Mouse (Mus musculus) embryonic facial prominence, embryonic 13.5 days (tissue): Measurements from ENCODE around the gene Cct2. TPM values are rescaled to one million over a fixed set of nuclear protein-coding genes. Genes with fewer than 3 reads are reported as not detected.

Source experiments
- ATAC-seq: fragments of 200-750 bp; cut with Nextera tagmentation; 2 replicates; pipeline ENCODE4 v1.8.0; 2017; ENCODE audit warnings: low read depth; ENCODE audit not compliant: insufficient number of reproducible peaks, insufficient read depth, low FRiP score, low TSS enrichment
- H3K27ac ChIP-seq: fragments of 300-500 bp; sonication (generic); 2 replicates; pipeline ENCODE4 v1.5.1; 2015; ENCODE audit warnings: moderate library complexity, mild to moderate bottlenecking, inconsistent platforms
- H3K27me3 ChIP-seq: fragments of 300-500 bp; sonication (generic); 2 replicates; pipeline ENCODE4 v1.6.1; 2015; ENCODE audit warnings: mild to moderate bottlenecking, inconsistent platforms
- H3K36me3 ChIP-seq: fragments of 300-500 bp; sonication (generic); 2 replicates; pipeline ENCODE4 v1.6.1; 2015; ENCODE audit warnings: mild to moderate bottlenecking, inconsistent platforms
- H3K4me1 ChIP-seq: fragments of 300-500 bp; sonication (generic); 2 replicates; pipeline ENCODE4 v1.6.1; 2015; ENCODE audit warnings: inconsistent platforms
- H3K4me2 ChIP-seq: fragments of 300-500 bp; sonication (generic); 2 replicates; pipeline ENCODE4 v1.6.1; 2015; ENCODE audit warnings: moderate library complexity, mild to moderate bottlenecking, inconsistent platforms
- H3K4me3 ChIP-seq: fragments of 300-500 bp; sonication (generic); 2 replicates; pipeline ENCODE4 v1.5.1; 2015; ENCODE audit warnings: mild to moderate bottlenecking, inconsistent platforms
- H3K9ac ChIP-seq: fragments of 300-500 bp; sonication (generic); 2 replicates; pipeline ENCODE4 v1.6.1; 2015; ENCODE audit warnings: mild to moderate bottlenecking, inconsistent platforms
- H3K9me3 ChIP-seq: fragments of 300-500 bp; sonication (generic); 2 replicates; pipeline ENCODE4 v1.6.1; 2016; ENCODE audit warnings: inconsistent platforms
- WGBS: fragments of 180-500 bp; shearing (Covaris S2); methylation state at CpG from one replicate; pipeline ENCODE4 v1.1.7; 2015; ENCODE audit warnings: mixed read lengths; 5-methylcytosine and 5-hydroxymethylcytosine counted together
- polyA plus RNA-seq: library from polyadenylated mRNA; unstranded; fragments of >200 nt; fragmentation: Nextera tagmentation; extraction: Ambion mirVana; gene quantifications from 2 replicates; pipeline ENCODE4 v1.2.1, GENCODE M21; 2015

Cct2 gene
- polyA plus RNA-seq, 1 experiment from 2014 or later = 258 TPM

DNA sequence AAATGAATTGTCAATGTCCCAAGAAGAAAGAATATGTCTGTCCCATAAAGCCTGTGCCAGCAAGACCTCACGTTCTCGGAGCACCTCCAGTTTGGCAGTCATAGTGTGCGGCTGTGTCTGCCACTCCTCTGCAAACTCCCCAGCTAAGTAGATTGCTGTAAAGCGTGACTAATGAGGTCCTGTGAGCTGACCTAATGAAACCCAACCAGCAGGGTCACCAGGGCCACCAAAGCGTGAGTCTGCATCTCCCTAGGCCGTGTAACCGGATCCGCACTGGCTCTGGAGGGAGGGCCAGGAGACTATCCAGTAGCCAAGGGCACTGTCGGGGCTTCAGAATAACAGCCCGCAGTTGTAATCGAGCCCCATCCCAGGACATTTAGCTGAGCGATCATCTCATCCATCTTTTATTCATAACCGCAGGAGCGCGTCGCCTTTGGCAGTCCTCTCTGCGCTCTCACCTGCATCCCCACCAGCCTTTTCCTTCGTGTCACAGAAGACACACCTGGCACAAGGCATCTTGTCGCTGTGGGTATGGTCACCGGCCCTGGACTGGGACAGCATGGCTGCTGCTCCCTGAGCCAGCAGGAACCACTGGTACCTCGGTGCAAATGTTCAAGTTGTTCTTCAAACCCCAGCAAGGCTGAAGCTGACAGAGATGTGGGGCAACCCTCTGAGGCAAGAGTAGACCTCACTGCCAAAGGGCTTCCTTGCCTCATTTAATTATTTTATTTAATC, 42.4 kb downstream of the Cct2 start:
- H3K36me3 ChIP-seq = no peaks in the 10 kb centered on the region
- peaks cover 32% of the 10 kb centered on the region for H3K27me3 ChIP-seq
- H3K4me2 ChIP-seq = peak overlapping the region; percentile 35
- WGBS = 7% methylated on average over 21 of the region's 21 CpGs
- no peak overlapping the region for H3K4me3 ChIP-seq
- ATAC-seq = no peak
- no peak overlapping the region for H3K9ac ChIP-seq
- H3K27ac ChIP-seq = no peak overlapping the region
- no peaks in the 10 kb centered on the region for H3K9me3 ChIP-seq
- H3K4me1 ChIP-seq = peaks cover 25% of the 10 kb centered on the region

DNA sequence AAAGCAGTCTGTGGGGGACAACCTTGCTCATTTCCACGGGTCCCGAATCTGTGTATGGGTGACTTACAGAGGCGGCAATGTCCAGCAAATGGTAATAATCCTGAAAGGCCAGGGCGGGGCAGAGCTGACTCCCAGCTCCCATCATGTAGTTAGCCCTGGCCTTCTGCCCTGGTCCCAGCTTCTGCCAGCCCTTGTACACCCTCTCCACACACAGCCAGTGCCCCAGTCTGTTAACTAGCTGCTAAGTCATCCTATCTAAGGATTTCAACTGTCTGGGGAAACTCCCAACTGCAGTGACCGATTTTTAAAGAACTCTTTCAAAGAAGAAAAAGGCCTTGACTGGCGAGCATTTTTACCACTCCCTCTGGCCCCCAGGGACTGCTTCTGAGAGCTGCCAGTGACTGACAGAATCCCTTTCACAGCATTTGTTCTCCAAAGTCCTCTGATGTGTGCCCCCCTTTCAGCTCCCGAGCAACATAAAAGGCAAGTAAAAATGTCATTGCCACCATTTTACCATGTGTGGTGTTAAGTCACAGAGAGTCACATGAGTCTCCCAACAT, 45.3 kb downstream of the Cct2 start:
- ATAC-seq = no peak
- H3K4me2 ChIP-seq = no peak overlapping the region
- no peak overlapping the region for H3K9ac ChIP-seq
- no peak overlapping the region for H3K4me3 ChIP-seq
- no peaks in the 10 kb centered on the region for H3K36me3 ChIP-seq
- no peak overlapping the region for H3K27ac ChIP-seq
- 55% methylated on average over 7 of the region's 7 CpGs for WGBS
- H3K27me3 ChIP-seq = peaks cover 20% of the 10 kb centered on the region
- peaks cover 22% of the 10 kb centered on the region for H3K4me1 ChIP-seq
- H3K9me3 ChIP-seq = no peaks in the 10 kb centered on the region

DNA sequence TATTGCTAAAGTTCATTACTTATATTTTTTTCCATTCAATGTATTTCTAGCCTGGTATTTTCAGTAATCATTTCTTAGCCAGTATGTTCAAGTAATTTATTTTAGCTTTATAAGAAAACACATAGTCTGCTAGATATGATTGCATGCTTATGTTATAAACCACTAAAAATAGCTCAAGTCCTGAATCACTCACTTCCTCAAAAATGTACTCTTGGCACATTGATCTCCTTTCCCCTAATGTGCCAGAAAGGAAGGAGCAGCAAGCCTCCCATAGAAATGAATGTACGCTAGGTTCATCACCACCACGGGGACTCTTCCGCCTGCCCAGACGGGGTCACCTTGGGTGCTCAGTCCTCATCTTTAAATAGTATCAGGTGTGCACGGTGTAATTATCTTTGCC, 49.0 kb downstream of the Cct2 start:
- no peak overlapping the region for H3K27ac ChIP-seq
- WGBS = 87% methylated on average over 5 of the region's 5 CpGs
- H3K9me3 ChIP-seq = no peaks in the 10 kb centered on the region
- H3K4me2 ChIP-seq = no peak overlapping the region
- peaks cover 10% of the 10 kb centered on the region; the same call in 1 of the 2 replicates for H3K4me1 ChIP-seq
- H3K4me3 ChIP-seq = no peak overlapping the region
- H3K27me3 ChIP-seq = no peaks in the 10 kb centered on the region
- H3K9ac ChIP-seq = no peak overlapping the region
- no peaks in the 10 kb centered on the region for H3K36me3 ChIP-seq
- ATAC-seq = no peak

DNA sequence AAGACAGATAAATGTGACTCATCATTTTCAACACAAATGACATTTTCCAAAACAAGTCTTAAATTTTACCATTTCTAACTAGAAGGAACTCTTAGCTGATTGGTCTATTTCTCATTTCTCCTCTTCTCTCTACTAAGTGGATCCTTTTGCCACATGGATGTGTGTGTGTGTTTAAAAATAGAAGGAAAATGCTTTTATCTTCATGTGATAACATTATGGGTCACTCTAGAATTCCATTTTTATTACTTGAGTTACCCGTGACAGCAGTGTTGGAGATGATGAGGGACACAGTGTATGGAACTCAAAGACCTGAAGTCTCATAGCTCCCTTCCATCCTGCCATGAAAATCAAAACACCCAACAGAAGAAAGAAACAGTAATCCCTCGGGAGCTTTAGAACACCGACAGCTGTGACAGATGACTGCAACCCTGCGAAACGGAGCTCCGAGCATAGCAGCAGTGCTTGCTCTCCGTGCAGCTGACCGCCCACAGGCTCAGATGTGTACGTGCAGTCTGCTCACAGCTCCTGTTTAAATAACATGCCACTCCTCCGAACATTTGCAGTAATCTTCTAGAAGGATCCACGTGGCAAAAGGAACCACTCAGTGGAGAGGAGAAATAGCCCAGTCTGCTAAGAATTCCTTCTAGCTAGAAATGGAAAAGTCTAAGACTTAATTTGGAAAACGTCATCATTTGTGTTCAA, 49.8 kb downstream of the Cct2 start:
- ATAC-seq = no peak
- H3K4me3 ChIP-seq = no peak overlapping the region
- H3K36me3 ChIP-seq = no peaks in the 10 kb centered on the region
- H3K27ac ChIP-seq = no peak overlapping the region
- H3K27me3 ChIP-seq = no peaks in the 10 kb centered on the region
- H3K9ac ChIP-seq = no peak overlapping the region
- peak overlapping the region; percentile 26; the same call in 1 of the 2 replicates for H3K4me2 ChIP-seq
- H3K4me1 ChIP-seq = peaks cover 10% of the 10 kb centered on the region; the same call in 1 of the 2 replicates
- no peaks in the 10 kb centered on the region for H3K9me3 ChIP-seq
- WGBS = 27% methylated on average over 12 of the region's 12 CpGs

DNA sequence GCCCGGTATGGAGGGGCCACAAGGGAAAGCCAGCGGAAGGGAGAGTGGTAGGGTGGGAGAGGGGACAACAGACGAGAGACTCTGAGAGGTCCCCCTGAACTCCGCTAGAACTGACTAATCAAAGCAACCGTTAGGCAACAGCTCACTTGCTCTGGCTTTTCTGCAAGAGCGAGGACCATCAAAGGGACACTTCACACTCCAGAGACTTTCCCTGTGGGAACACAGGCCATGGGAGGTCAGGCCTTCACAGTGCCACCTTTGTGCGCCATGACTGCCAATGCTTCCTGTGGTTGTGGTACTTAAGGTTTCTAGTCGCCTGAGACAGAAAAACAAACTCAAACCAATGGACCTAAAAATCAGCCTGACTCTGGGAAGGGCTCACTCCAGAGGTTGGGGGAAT, 52.6 kb downstream of the Cct2 start:
- Histone ChIP-seq H3K36me3 (no peaks in the 10 kb centered on the region), H3K27me3 (no peaks in the 10 kb centered on the region), H3K9ac (no peak overlapping the region), H3K27ac (no peak overlapping the region), H3K4me3 (no peak overlapping the region), H3K4me1 (peaks cover 7% of the 10 kb centered on the region), H3K4me2 (no peak overlapping the region), H3K9me3 (no peaks in the 10 kb centered on the region)
- 50% methylated on average over 8 of the region's 8 CpGs for WGBS
- no peak for ATAC-seq

DNA sequence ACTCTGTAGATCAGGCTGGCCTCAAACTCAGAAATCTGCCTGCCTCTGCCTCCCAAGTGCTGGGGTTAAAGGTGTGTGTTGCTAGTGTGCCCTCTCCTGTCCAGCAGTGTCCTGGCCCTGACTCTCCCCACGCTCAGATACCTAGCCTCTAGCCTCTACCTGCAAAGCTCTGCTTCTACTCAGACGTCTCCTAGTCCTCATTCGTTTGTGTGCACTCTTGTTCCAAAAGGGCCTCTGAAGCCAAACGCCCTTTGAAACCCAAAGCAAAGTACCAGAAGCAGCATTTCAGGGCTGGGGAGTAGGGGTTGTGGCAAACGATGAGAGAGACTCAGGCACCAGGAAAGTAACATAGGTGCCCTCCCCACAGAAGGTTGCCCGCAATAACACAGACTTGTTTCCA, 53.9 kb downstream of the Cct2 start:
- Histone ChIP-seq H3K9ac (no peak overlapping the region), H3K4me2 (no peak overlapping the region), H3K4me1 (peaks cover 20% of the 10 kb centered on the region), H3K36me3 (no peaks in the 10 kb centered on the region), H3K27me3 (no peaks in the 10 kb centered on the region; the same call in 1 of the 2 replicates), H3K9me3 (no peaks in the 10 kb centered on the region), H3K27ac (no peak overlapping the region), H3K4me3 (no peak overlapping the region)
- ATAC-seq = no peak
- 86% methylated on average over 6 of the region's 6 CpGs for WGBS

DNA sequence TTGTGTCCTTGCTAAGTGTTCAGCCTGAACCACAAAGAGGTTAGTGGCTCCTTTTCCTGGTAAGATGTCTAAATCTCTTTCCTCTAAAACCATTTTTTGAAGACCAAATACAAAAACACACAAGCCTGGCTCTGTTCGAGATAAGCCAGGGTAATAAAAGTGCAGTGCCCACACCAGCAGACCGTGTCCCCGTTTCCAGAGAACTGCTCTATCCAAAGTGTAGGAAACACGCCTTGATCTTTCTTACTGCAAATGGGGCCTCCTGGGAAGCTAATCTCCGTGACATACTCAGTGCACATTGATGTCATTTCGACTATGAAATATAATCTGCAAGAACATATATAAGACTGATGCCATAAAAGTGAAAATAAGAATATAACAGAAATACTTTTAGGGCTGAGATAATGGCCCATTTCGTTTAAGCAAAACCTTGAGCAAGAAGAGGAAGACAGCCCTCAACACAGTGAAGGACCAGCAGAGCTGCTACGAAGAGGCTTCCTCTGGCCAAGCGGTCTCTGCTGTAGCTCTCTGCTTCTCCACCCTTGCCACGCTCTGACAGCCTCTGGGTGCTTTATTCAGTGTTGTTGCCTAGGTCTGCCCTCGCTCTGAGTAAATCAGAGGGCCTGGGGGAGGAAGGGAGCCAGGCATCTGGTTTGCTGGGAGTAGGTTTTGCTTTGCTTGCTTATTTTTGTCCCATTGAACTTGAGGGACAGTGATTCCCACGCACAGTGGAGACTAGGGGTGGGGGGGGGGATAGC, 57.7 kb downstream of the Cct2 start:
- H3K4me2 ChIP-seq = no peak overlapping the region
- H3K36me3 ChIP-seq = no peaks in the 10 kb centered on the region
- H3K27ac ChIP-seq = no peak overlapping the region
- 59% methylated on average over 12 of the region's 12 CpGs for WGBS
- no peak overlapping the region for H3K4me3 ChIP-seq
- H3K4me1 ChIP-seq = peaks cover 24% of the 10 kb centered on the region
- no peaks in the 10 kb centered on the region for H3K9me3 ChIP-seq
- no peak overlapping the region for H3K9ac ChIP-seq
- H3K27me3 ChIP-seq = no peaks in the 10 kb centered on the region; the same call in 1 of the 2 replicates
- no peak for ATAC-seq

DNA sequence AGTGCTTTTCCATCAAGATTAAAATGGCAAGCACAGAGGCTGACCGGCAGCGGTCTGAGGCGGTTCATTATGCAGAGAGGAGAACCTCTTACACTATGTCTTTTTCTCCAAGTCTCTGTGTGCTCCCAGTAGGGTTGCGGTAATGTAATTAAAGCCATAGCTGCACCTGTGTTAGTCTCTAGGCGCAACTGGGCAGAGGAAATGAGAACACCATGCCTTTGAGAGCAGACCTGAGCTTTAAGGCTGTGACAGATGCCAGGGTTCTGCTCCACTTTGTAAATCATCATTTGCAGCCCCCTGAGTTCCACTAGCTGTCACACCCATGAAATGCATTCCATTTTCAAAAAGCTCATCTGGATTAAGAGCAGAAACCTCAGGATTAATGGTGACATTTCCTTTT, 58.9 kb downstream of the Cct2 start:
- no peaks in the 10 kb centered on the region; the same call in 1 of the 2 replicates for H3K27me3 ChIP-seq
- peaks cover 24% of the 10 kb centered on the region for H3K4me1 ChIP-seq
- WGBS = 71% methylated on average over 5 of the region's 5 CpGs
- no peak overlapping the region for H3K4me3 ChIP-seq
- no peak overlapping the region for H3K4me2 ChIP-seq
- no peak overlapping the region for H3K27ac ChIP-seq
- H3K36me3 ChIP-seq = no peaks in the 10 kb centered on the region
- H3K9ac ChIP-seq = no peak overlapping the region
- no peaks in the 10 kb centered on the region for H3K9me3 ChIP-seq
- ATAC-seq = no peak

Other genes starting within 250 kb of the Cct2 start
- 0.22 and 0.47 TPM in 2 replicates for gene Myrfl, start 166.9 kb downstream of the Cct2 start, polyA plus RNA-seq
- gene Rab3ip, start 113.0 kb downstream of the Cct2 start, polyA plus RNA-seq = 33.0 and 38.2 TPM in 2 replicates
- not detected in 2 replicates for gene Gm10271, start 91.2 kb downstream of the Cct2 start, polyA plus RNA-seq
- gene Best3, start 77.5 kb downstream of the Cct2 start, polyA plus RNA-seq = 0.21 and 0.22 TPM in 2 replicates
- gene Lrrc10, start 18.5 kb downstream of the Cct2 start, polyA plus RNA-seq = 0.43 TPM in 1 of 2 replicates, not detected in the other
- 20.8 and 25.8 TPM in 2 replicates for gene Frs2, start 84.7 kb upstream of the Cct2 start, polyA plus RNA-seq
- 80.0 and 87.4 TPM in 2 replicates for gene Yeats4, start 160.7 kb upstream of the Cct2 start, polyA plus RNA-seq
- not detected in 2 replicates for gene 9530003J23Rik, start 174.9 kb upstream of the Cct2 start, polyA plus RNA-seq
- 36.2 and 40.7 TPM in 2 replicates for gene Lyz2, start 218.5 kb upstream of the Cct2 start, polyA plus RNA-seq
- gene Lyz1, start 229.1 kb upstream of the Cct2 start, polyA plus RNA-seq = 0.70 TPM in 1 of 2 replicates, not detected in the other